Mouse (Mus musculus) brain, embryonic 14.5 days (tissue): ENCODE data around the gene Srms. TPM values are rescaled to one million over a fixed set of nuclear protein-coding genes. Genes with fewer than 3 reads are reported as not detected.
"Not testable (repeated sequence)": the region's sequence is repeated elsewhere in the genome, so short reads cannot be mapped to it uniquely, and the experiment has no call there.

Source experiments
- DNase-seq: peaks from one replicate; pipeline ENCODE4 v3.0.0-alpha.2; 2011; ENCODE audit warnings: low read depth
- CTCF ChIP-seq: fragments of 200-500 bp; IDR thresholded peaks from 2 replicates; pipeline ENCODE4 v1.5.1; 2012; ENCODE audit warnings: inconsistent platforms, mild to moderate bottlenecking, moderate library complexity, borderline replicate concordance; ENCODE audit not compliant: insufficient read depth, insufficient read length; ENCODE audit errors: extremely low read depth
- POLR2A ChIP-seq: fragments of 200-500 bp; IDR thresholded peaks from 2 replicates; pipeline ENCODE4 v1.6.1; 2012; ENCODE audit warnings: mild to moderate bottlenecking, inconsistent platforms, borderline replicate concordance; ENCODE audit not compliant: poor library complexity, insufficient read depth, insufficient read length, severe bottlenecking; ENCODE audit errors: extremely low read depth
- polyA plus RNA-seq: library from polyadenylated mRNA; depleted of rRNA; stranded (reverse); fragments of >200 nt; gene quantifications from 2 replicates; pipeline ENCODE4 v1.2.3, GENCODE M21; 2012

Srms gene
- polyA plus RNA-seq, 1 experiment, result 0.14 TPM

DNA sequence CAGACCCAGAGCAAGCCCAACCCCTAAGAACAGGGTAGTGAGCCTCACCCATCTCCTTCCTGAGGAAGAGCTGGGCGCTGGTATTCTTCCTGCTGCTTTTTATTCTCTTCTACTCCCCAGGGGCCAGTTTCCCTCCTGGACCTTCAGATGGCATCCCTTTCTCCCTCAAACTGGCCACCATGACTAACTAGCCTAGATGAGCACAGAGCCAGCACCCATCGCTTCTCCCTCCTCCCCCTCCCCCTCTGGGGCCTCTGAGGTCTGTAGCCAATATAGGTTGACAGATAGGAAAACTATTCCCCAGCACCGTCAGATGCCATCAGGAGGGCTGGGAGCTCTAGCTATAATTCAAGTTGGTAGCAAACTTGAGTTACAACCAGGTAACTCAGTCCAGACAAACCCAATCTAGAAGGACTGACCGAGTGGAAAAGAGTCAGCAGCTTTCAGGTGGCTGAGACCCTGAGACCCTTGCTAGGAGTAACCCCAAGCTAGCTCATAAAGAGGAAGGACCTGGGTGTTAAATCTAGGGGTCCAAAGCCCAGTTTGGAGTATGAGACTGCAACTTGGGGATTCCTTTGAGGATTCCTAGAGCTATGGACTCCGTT, 6.0 kb upstream of the Srms start:
- DNase-seq, result no peak
- no peak for TF ChIP-seq CTCF
- TF ChIP-seq POLR2A, result no peak

DNA sequence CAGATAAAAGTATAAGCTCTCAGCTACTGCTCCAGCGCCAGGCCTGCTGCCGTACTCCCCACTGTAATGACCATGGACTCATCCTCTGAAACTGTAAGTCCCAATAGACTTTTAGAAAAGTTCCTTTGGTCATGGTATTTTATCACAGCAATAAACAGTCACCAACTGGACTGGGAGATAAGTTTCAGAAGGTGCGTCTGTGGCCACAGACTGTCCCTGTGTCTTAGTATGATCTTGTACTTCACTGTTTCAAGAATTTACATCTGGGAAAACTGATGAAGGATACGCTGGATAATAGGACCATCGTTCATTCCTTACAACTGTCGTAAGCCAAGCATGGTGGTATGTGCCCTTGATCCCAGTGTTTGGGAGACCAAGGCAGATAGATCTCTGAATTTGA, 3.1 kb upstream of the Srms start:
- DNase-seq, result no peak
- TF ChIP-seq POLR2A, result no peak
- no peak for TF ChIP-seq CTCF

GRCm38 (mm10) chr2:181212389-181213020, 480 bp downstream of the Srms start:
- DNase-seq, result no peak
- no peak for TF ChIP-seq CTCF
- TF ChIP-seq POLR2A, result no peak

DNA sequence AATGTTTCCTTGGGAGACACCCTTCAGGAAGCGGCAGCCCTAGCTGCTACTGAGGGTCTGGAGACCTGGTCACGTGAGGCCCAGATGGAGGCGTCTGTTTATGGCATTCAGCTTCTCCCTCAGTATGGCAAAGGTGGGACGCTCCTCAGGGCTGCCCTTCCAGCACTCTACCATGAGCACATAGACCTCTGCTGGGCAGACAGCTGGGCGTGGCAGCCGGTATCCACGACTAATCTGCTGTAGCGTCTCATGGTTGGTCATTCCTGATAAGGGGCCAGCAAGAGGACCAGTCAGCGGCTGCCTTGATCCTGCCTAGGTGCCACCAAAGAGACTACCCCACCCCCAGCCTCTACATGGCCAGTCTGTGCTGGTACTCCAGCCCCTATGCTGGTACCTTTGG, 6.9 kb downstream of the Srms start:
- TF ChIP-seq CTCF (no peak), POLR2A (no peak)
- DNase-seq, result no peak

DNA sequence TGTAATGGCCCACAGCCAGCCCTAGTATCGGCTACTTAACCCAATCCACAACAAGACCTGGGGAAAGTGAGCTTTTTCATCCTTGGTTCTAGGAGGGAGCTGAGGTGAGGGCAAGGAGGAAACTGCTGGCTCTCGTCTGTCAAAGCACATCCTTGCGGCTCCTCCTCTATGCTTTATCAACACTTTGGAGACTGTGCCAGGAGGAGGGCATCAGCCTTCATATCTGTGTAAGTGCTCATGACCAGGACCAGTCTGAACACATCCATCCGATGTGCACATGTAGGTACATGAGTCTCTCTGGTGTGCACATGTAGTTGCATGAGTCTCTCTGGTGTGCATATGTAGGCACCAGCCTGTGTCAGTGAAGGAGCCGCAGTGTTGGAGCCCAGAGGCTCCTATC, 7.3 kb downstream of the Srms start:
- TF ChIP-seq CTCF (no peak), POLR2A (no peak)
- DNase-seq, result no peak

DNA sequence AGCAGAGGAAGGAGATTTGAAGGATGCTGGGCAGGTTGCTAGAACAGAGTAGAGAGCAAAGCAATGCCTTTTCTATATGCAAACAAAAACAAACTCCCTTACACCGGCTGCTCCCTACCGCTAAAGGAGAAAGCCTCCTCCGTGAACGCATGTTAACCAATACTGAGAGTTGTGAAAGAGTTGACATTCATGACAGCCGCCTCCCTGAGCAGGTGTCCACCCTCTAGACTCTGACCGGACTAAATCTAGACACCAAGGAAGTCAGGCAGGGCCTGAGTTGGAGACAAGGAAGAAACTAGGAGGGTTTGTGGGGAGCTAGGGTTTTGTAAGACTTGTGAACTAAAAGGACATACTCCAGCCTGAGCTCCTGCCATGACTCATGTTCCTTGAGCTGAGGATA, 10.1 kb downstream of the Srms start:
- TF ChIP-seq POLR2A (no peak), CTCF (no peak)
- DNase-seq, result no peak

- TF ChIP-seq POLR2A, result no peak
- no peak for TF ChIP-seq CTCF
These were observed 10.6 kb downstream of the Srms start, which contains the start of gene Ptk6 for GRCm38 (mm10) chr2:181202422-181202821. Ptk6 (minus strand) TSS chr2:181202789.

DNA sequence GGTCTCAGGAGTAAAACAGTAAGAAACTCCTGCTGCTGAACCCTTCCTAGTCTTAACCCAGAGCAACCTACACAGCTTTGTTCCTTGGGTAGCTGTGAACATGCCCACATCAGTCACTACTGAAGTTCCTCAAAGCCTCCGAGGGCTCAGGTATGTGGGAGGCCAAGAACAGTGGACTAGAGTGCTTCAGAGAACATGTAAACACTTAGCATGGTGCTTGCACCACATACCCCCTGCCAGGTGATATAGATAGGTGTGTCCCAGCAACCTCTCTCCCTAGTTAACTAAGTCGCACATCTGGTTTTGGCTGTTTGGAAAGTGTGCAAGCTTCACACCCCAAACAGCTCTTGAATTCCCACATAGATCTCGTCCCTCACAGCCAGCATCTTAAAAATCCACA, 11.4 kb downstream of the Srms start:
- DNase-seq, result no peak

More at GRCm38 (mm10) chr2:181202422-181202821, 10.6 kb downstream of the Srms start, which contains the start of gene Ptk6:
- DNase-seq, result no peak

GRCm38 (mm10) chr2:181196628-181197300, 16.2 kb downstream of the Srms start:
- DNase-seq, result no peak
- TF ChIP-seq CTCF, result no peak
- no peak for TF ChIP-seq POLR2A

More for the DNA sequence above, 11.4 kb downstream of the Srms start:
- TF ChIP-seq CTCF (no peak), POLR2A (no peak)

DNA sequence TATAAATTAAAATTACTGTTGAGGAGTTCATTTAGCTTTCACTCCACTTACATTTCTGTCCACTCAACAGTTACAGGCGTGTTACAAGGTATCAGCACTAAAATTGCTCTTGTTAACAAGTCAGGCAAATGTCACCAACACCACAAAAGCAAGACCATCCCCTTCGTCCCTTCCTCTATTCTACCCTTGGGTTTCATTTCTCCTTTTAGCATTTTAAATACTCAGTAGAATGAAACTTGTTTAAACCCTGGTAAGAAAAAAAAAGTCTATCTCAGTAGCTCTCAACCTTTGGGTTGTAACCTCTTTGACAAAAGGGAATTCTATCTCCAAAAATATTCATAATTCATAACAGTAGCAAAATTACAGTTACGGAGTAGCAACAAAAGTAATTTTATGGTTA, 19.9 kb downstream of the Srms start:
- no peak for DNase-seq
- TF ChIP-seq POLR2A, result no peak
- no peak for TF ChIP-seq CTCF

DNA sequence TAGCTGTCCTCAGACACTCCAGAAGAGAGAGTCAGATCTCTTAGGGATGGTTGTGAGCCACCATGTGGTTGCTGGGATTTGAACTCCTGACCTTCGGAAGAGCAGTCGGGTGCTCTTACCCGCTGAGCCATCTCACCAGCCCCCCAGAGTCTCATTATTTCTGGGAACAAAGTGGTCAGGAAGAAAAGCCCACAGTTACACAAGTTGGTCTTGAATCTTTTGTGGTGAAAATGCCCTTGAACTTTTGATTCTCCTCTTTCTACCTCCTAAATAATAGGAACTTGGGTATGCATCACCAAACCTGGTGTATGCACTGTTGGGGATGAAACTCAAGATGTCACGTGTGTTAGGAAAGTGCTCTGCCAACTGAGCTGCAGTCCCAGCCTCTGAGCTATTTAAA, 21.0 kb downstream of the Srms start:
- DNase-seq, result no peak
- TF ChIP-seq CTCF (no peak), POLR2A (no peak)

DNA sequence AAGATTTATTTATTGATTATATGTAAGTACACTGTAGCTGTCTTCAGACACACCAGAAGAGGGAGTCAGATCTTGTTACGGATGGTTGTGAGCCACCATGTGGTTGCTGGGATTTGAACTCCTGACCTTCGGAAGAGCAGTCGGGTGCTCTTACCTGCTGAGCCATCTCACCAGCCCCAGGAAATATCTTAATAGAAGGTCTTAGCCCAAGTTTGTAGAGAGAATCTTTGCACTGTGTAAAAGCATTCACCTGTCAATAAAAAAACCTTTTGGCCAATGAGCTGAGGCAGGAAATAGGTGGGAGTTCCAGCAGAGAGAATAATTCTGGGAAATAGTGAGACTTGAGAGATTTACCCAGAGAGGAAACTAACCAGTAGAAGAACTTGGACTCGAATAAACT, 21.6 kb downstream of the Srms start:
- not testable (repeated sequence) for DNase-seq
